In genomic region chr8:92821151-92821550, GRCm38 (mm10) we compare ENCODE assay signal across 18 mouse cellular contexts. TPM values are rescaled to one million over a fixed set of nuclear protein-coding genes. Genes with fewer than 3 reads are reported as not detected.
DNase-seq lines count a peak whose midpoint lies in the region.
"Had no signal": no experiment of that assay in that cellular context is flagged by ENCODE, and none has a peak within 500 bp of the region (broad histone marks: within the 10 kb centered on the region; RNA-seq: fewer than 3 reads in every experiment).

No protein-coding gene starts in this region.

- DNase-seq in 3T3-L1 (ENCODE audit: low read depth, low spot score) (peak; percentile 20), ES-CJ7 (ENCODE audit: low read depth, low spot score) (peak; percentile 92), R1 (ENCODE audit: low read depth, low spot score) (peak; percentile 96)
- DNase-seq in gastrocnemius, adult 18-20 months (ENCODE audit: low spot score), result no peak
- DNase-seq in embryo, embryonic 10.5 days (ENCODE audit: low spot score), result no peak
- no peak for DNase-seq in thymus, postnatal 4 days
- DNase-seq: adrenal gland, adult 8-10 months; adrenal gland, postnatal 25 days; cerebellum, adult 18-20 months; cerebellum, adult 9-10 months; cerebellum, postnatal 14 days; gastrocnemius, postnatal 10 days; gastrocnemius, postnatal 36 days; heart, postnatal 10 days; heart, postnatal 36 days; kidney, adult 11 months; kidney, adult 8-10 months had no signal

RNA-seq across cellular contexts. Expression of gene Mmp2, which starts 5.9 kb away (rescaled TPM):
- total RNA-seq in gastrocnemius, adult 18-20 months (2021), result 10 to 100 TPM; 42.3 to 50.3 TPM
- total RNA-seq: MEL had no signal

RNA-seq across cellular contexts. Expression of gene Lpcat2, which starts 34.0 kb away (rescaled TPM):
- under 1 TPM; 0.18 to 0.36 TPM for total RNA-seq in gastrocnemius, adult 18-20 months (2021)

Comparison
In these comparisons a context has a peak if more than half of its experiments do, and no peak if none do; other contexts are left out.
1. DNase-seq: peak in 3T3-L1 (single experiment), ES-CJ7 (single experiment) and R1 (single experiment); none in gastrocnemius, adult 18-20 months (single experiment), embryo, embryonic 10.5 days (single experiment) and thymus, postnatal 4 days (single experiment).